Mouse (Mus musculus) heart, embryonic 16.5 days (tissue): ENCODE measurements at regions not wholly inside any gene's neighbourhood (a gene's known extent, or its start where the extent isn't known, plus 50 kb on each side); places are given as distances from the start of the nearest gene placed in this dataset.
A peak's percentile ranks its signal among the peaks of the same experiment; 100 is the strongest.
"Not testable (repeated sequence)": the region's sequence is repeated elsewhere in the genome, so short reads cannot be mapped to it uniquely, and the experiment has no call there.

Source experiments
- ATAC-seq: fragments of 200-750 bp; cut with Nextera tagmentation; replicated peaks from 2 replicates; pipeline ENCODE4 v1.8.0; 2017; ENCODE audit warnings: moderate number of reproducible peaks; ENCODE audit not compliant: insufficient read depth, low FRiP score; ENCODE audit errors: extremely low read depth
- H3K27ac ChIP-seq: fragments of 300-500 bp; sonication (generic); 2 replicates; pipeline ENCODE4 v1.5.1; 2014; ENCODE audit warnings: mild to moderate bottlenecking, low read length, control low read depth, moderate library complexity
- H3K27me3 ChIP-seq: fragments of 300-500 bp; sonication (generic); 2 replicates; pipeline ENCODE4 v1.6.1; 2014; ENCODE audit warnings: low read length, mixed read lengths; ENCODE audit not compliant: control insufficient read depth, insufficient read depth
- H3K36me3 ChIP-seq: fragments of 300-500 bp; sonication (generic); 2 replicates; pipeline ENCODE4 v1.6.1; 2014; ENCODE audit not compliant: control insufficient read depth, insufficient read depth
- H3K4me1 ChIP-seq: fragments of 300-500 bp; sonication (generic); 2 replicates; pipeline ENCODE4 v1.6.1; 2014; ENCODE audit warnings: low read length, mixed read lengths; ENCODE audit not compliant: control insufficient read depth, insufficient read depth
- H3K4me2 ChIP-seq: fragments of 300-500 bp; sonication (generic); 2 replicates; pipeline ENCODE4 v1.6.1; 2014; ENCODE audit warnings: low read depth, mild to moderate bottlenecking, control low read depth, low read length
- H3K4me3 ChIP-seq: fragments of 300-500 bp; sonication (generic); 2 replicates; pipeline ENCODE4 v1.5.1; 2014; ENCODE audit warnings: mild to moderate bottlenecking, control low read depth, low read length
- H3K9ac ChIP-seq: fragments of 300-500 bp; sonication (generic); 2 replicates; pipeline ENCODE4 v1.6.1; 2014; ENCODE audit warnings: low read length, control low read depth
- H3K9me3 ChIP-seq: fragments of 300-500 bp; sonication (generic); replicated peaks from 2 replicates; pipeline ENCODE4 v1.6.1; 2016; ENCODE audit warnings: low read length; ENCODE audit not compliant: control insufficient read depth
- WGBS: fragments of 180-500 bp; shearing (Covaris S2); extraction: QIAGEN DNeasy Blood & Tissue Kit; methylation state at CpG from one replicate; pipeline ENCODE4 v1.1.7; 2014; 5-methylcytosine and 5-hydroxymethylcytosine counted together

GRCm38 (mm10) chr13:12940911-12941310 is 64.3 kb downstream of the Prl2c2 start:
- not testable (repeated sequence) for H3K36me3 ChIP-seq, H3K9ac ChIP-seq, H3K27ac ChIP-seq, H3K4me3 ChIP-seq, H3K27me3 ChIP-seq, H3K4me1 ChIP-seq, H3K4me2 ChIP-seq, ATAC-seq
- H3K9me3 ChIP-seq = peaks cover 12% of the 10 kb centered on the region

GRCm38 (mm10) chr13:12935103-12935502 is 70.1 kb downstream of the Prl2c2 start:
- not testable (repeated sequence) for H3K27ac ChIP-seq, ATAC-seq, H3K9ac ChIP-seq, H3K27me3 ChIP-seq, H3K4me3 ChIP-seq, H3K4me1 ChIP-seq, H3K4me2 ChIP-seq, H3K36me3 ChIP-seq
- peaks cover 33% of the 10 kb centered on the region for H3K9me3 ChIP-seq
- WGBS = 4% methylated on average over 1 of the region's 1 CpGs

- not testable (repeated sequence) for H3K9ac ChIP-seq, H3K27ac ChIP-seq, H3K4me1 ChIP-seq, H3K36me3 ChIP-seq, ATAC-seq, H3K27me3 ChIP-seq, H3K4me3 ChIP-seq, H3K4me2 ChIP-seq
- peaks cover 52% of the 10 kb centered on the region for H3K9me3 ChIP-seq
- WGBS = 81% methylated on average over 15 of the region's 15 CpGs
These were observed 73.1 kb downstream of the Prl2c2 start for GRCm38 (mm10) chr13:12931907-12932617.

- Histone ChIP-seq H3K4me3 (no peak overlapping the region), H3K4me2 (no peak overlapping the region), H3K4me1 (no peaks in the 10 kb centered on the region), H3K27me3 (no peaks in the 10 kb centered on the region), H3K36me3 (no peaks in the 10 kb centered on the region), H3K9ac (no peak overlapping the region), H3K9me3 (peaks cover 67% of the 10 kb centered on the region), H3K27ac (no peak overlapping the region)
- ATAC-seq = no peak
- 72% methylated on average over 5 of the region's 5 CpGs for WGBS
These were observed 74.6 kb downstream of the Prl2c2 start for GRCm38 (mm10) chr13:12930566-12930965.

GRCm38 (mm10) chr13:12929806-12930205 is 75.4 kb downstream of the Prl2c2 start:
- no peak overlapping the region for H3K9ac ChIP-seq
- peaks cover 68% of the 10 kb centered on the region for H3K9me3 ChIP-seq
- H3K4me3 ChIP-seq = no peak overlapping the region
- no peak overlapping the region for H3K27ac ChIP-seq
- no peak overlapping the region for H3K4me2 ChIP-seq
- no peaks in the 10 kb centered on the region for H3K36me3 ChIP-seq
- H3K27me3 ChIP-seq = no peaks in the 10 kb centered on the region
- H3K4me1 ChIP-seq = no peaks in the 10 kb centered on the region
- no peak for ATAC-seq
- 86% methylated on average over 5 of the region's 5 CpGs for WGBS

GRCm38 (mm10) chr13:12927587-12928345 is 77.4 kb downstream of the Prl2c2 start:
- Histone ChIP-seq H3K9ac (no peak overlapping the region), H3K4me1 (no peaks in the 10 kb centered on the region), H3K36me3 (no peaks in the 10 kb centered on the region), H3K27ac (no peak overlapping the region), H3K4me3 (no peak overlapping the region), H3K4me2 (no peak overlapping the region), H3K27me3 (no peaks in the 10 kb centered on the region), H3K9me3 (peaks cover 72% of the 10 kb centered on the region)
- 83% methylated on average over 15 of the region's 15 CpGs for WGBS
- no peak for ATAC-seq

- H3K36me3 ChIP-seq = no peaks in the 10 kb centered on the region
- H3K4me1 ChIP-seq = no peaks in the 10 kb centered on the region
- H3K4me2 ChIP-seq = no peak overlapping the region
- H3K9me3 ChIP-seq = peaks cover 59% of the 10 kb centered on the region
- WGBS = 84% methylated on average over 14 of the region's 14 CpGs
- no peak overlapping the region for H3K27ac ChIP-seq
- H3K9ac ChIP-seq = no peak overlapping the region
- no peak overlapping the region for H3K4me3 ChIP-seq
- ATAC-seq = 0 out of 2 replicates have a peak, but pooled peaks have one; percentile 16
- no peaks in the 10 kb centered on the region for H3K27me3 ChIP-seq
These were observed 79.6 kb downstream of the Prl2c2 start for GRCm38 (mm10) chr13:12925604-12926003.

GRCm38 (mm10) chr13:12912902-12913301 is 92.3 kb downstream of the Prl2c2 start:
- no peaks in the 10 kb centered on the region for H3K27me3 ChIP-seq
- peaks cover 17% of the 10 kb centered on the region for H3K9me3 ChIP-seq
- ATAC-seq = no peak
- 74% methylated on average over 5 of the region's 5 CpGs for WGBS
- no peak overlapping the region for H3K4me3 ChIP-seq
- no peaks in the 10 kb centered on the region for H3K4me1 ChIP-seq
- H3K4me2 ChIP-seq = no peak overlapping the region
- no peaks in the 10 kb centered on the region for H3K36me3 ChIP-seq
- H3K27ac ChIP-seq = no peak overlapping the region
- no peak overlapping the region for H3K9ac ChIP-seq

GRCm38 (mm10) chr13:12906151-12906550 is 99.0 kb downstream of the Prl2c2 start:
- H3K27me3 ChIP-seq = no peaks in the 10 kb centered on the region
- peaks cover 15% of the 10 kb centered on the region for H3K9me3 ChIP-seq
- H3K4me1 ChIP-seq = no peaks in the 10 kb centered on the region
- no peak overlapping the region for H3K27ac ChIP-seq
- ATAC-seq = no peak
- no peak overlapping the region for H3K4me3 ChIP-seq
- H3K4me2 ChIP-seq = no peak overlapping the region
- no peak overlapping the region for H3K9ac ChIP-seq
- no peaks in the 10 kb centered on the region for H3K36me3 ChIP-seq
